Mouse (Mus musculus): ENCODE measurements around the gene Tmem8.

Tmem8 gene

GRCm38 (mm10) chr17:26098461-26098860 is 14.6 kb upstream of the Tmem8 start:
- TF ChIP-seq GATA4 (IDR thresholded peaks at IDR 0.05; ENCODE audit: insufficient replicate concordance, low read length), result no peak

DNA sequence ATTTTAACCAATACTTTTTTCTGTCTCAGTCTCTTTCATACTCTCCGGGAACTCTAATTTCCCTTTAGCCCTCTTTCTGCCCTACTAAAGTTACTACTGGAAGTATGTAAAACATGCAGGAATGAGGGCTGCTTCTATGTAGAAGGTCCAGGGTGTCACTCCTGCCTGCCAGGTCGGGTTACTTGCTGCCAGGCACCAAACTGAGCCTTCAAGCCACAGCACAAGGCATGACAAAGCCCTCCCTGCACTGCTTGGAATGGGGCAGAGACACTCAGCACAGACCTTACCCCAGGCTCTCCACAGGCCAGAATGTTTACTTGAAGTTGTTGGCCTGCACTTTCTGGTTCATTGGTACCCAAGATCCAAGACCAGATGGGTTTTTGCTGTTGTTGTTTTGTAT is 12.9 kb upstream of the Tmem8 start:
- TF ChIP-seq GATA4 (IDR thresholded peaks at IDR 0.05; ENCODE audit: insufficient replicate concordance, low read length), result no peak

DNA sequence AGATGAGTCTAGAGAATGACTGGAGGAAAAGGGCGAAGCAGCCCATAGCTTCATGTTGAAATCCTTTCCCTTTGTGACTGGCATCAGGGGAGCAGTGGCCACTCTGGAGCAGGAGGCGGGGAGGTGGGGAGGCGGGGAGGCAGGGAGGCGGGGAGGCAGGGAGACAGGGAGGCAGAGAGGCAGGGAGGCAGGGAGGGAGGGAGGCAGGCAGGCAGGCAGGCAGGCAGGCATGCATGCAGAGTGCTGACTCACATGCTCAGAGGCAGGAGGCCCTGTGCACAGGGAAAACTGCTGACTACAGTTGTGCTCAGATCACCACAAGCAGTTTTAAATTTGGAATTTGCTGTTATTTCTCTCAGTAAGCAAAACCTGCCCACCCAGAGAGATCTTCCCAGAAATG is 11.6 kb upstream of the Tmem8 start:
- no peak for TF ChIP-seq GATA4 (IDR thresholded peaks at IDR 0.05; ENCODE audit: insufficient replicate concordance, low read length)

- TF ChIP-seq GATA4 (IDR thresholded peaks at IDR 0.05; ENCODE audit: insufficient replicate concordance, low read length), result no peak
Measured at GRCm38 (mm10) chr17:26105619-26106018, 7.5 kb upstream of the Tmem8 start.

GRCm38 (mm10) chr17:26110156-26110555 is 2.9 kb upstream of the Tmem8 start:
- TF ChIP-seq GATA4 (IDR thresholded peaks at IDR 0.05; ENCODE audit: insufficient replicate concordance, low read length), result no peak

GRCm38 (mm10) chr17:26111024-26111423 is 2.1 kb upstream of the Tmem8 start:
- TF ChIP-seq GATA4 (IDR thresholded peaks at IDR 0.05; ENCODE audit: insufficient replicate concordance, low read length), result no peak

DNA sequence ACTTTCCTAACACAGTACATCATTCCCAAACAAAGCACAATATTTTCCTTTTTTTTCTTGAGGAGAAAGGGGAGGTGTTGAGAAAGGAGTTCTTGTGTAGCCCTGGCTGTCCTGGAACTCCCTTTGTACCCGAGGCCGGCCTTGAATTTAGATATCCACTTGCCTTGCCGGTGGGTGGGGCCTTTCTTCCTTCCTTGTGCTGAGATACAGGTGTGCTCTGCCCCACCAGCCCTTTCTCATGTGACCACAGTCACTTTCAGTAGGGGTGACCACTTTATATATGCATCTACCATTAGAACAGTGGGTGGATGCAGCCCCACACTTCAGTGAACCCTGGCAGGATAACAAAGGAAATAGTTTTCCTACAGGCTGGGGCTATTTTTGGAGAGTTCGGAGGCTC is 1.4 kb upstream of the Tmem8 start:
- no peak for TF ChIP-seq GATA4 (IDR thresholded peaks at IDR 0.05; ENCODE audit: insufficient replicate concordance, low read length)

- no peak for TF ChIP-seq GATA4 (IDR thresholded peaks at IDR 0.05; ENCODE audit: insufficient replicate concordance, low read length)
Measured at GRCm38 (mm10) chr17:26112751-26113150, 348 bp upstream of the Tmem8 start.

- TF ChIP-seq GATA4 (IDR thresholded peaks at IDR 0.05; ENCODE audit: insufficient replicate concordance, low read length), result no peak
Measured at GRCm38 (mm10) chr17:26114061-26114460, 962 bp downstream of the Tmem8 start.

- TF ChIP-seq GATA4 (IDR thresholded peaks at IDR 0.05; ENCODE audit: insufficient replicate concordance, low read length), result no peak
Measured at GRCm38 (mm10) chr17:26115205-26115898, 2.3 kb downstream of the Tmem8 start.

GRCm38 (mm10) chr17:26115956-26116487 is 2.9 kb downstream of the Tmem8 start:
- no peak for TF ChIP-seq GATA4 (IDR thresholded peaks at IDR 0.05; ENCODE audit: insufficient replicate concordance, low read length)

DNA sequence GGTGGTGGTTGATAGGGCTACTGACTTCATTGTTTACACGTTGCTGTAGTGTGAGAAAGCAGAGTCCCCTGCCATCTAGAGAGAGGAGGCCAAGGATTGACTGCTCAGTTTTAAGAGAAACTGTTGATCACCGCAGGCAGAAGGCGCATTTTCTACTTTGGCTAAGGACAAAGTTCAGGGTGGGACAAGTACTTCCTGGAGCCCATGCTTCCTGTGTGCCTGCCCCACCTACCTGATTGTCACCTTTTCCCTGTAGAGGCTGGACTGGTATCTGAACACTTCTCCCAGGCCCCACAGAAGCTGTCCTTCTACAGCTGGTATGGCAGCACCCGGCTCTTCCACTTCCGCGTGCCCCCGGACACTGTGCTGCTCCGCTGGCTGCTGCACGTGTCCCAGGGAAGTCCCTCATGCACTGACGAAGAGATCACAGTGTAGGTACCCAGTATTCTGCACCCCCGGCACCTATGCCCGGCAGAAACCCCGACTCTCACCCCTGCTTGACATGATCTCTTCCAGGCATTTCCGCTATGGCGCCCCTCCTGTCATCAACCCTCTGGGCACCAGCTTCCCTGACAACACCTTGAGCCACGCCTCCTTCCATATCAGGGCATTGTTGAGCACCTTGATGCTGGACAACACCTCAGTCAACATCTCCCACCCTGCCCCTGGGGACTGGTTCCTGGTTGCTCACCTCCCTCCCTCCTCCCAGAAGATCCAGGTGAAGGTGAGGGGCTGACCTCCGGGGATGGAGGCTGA is 3.6 kb downstream of the Tmem8 start:
- TF ChIP-seq GATA4 (IDR thresholded peaks at IDR 0.05; ENCODE audit: insufficient replicate concordance, low read length), result no peak

GRCm38 (mm10) chr17:26119766-26120710 is 6.9 kb downstream of the Tmem8 start:
- TF ChIP-seq GATA4 (IDR thresholded peaks at IDR 0.05; ENCODE audit: insufficient replicate concordance, low read length), result no peak

- TF ChIP-seq GATA4 (IDR thresholded peaks at IDR 0.05; ENCODE audit: insufficient replicate concordance, low read length), result no peak
Measured at GRCm38 (mm10) chr17:26122431-26123140, 9.5 kb downstream of the Tmem8 start.

DNA sequence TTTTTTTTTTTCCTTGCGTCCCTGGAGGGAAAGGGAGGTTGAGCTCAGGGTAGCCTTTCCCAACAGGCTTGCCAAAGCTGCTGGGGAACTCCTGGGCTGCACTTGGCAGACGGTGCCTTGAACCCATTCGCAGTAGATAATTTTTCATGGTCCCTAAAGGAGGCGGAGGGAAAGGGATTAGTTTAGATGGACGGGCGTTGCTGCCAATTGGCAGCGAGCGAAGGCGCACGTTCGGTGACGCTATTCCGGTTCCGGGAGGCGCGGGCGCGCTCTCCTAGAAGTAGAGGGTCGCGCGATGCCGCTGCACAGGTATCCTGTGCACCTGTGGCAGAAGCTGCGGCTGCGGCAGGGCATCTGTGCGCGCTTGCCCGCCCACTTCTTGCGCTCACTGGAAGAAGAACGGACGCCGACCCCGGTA is 10.2 kb downstream of the Tmem8 start, which contains the start of gene Mrpl28:
Gene Mrpl28 (plus strand): TSS at position 234 of the 418 bp plus-strand sequence.
- TF ChIP-seq GATA4 (IDR thresholded peaks at IDR 0.05; ENCODE audit: insufficient replicate concordance, low read length), result peak; percentile 48; the same call in 1 of the 2 replicates
